Mouse (Mus musculus) cerebellum, postnatal 10 days (tissue): ENCODE measurements at regions not wholly inside any gene's neighbourhood (a gene's known extent, or its start where the extent isn't known, plus 50 kb on each side); places are given as distances from the start of the nearest gene placed in this dataset.

ENCODE experiments used
- DNase-seq, 2 experiments: peaks; one replicate each; pipeline ENCODE4 v3.0.0; 2021; ENCODE audit warnings: mixed read lengths in 2 of 2

GRCm38 (mm10) chr2:6263565-6263964, 50.7 kb upstream of the Echdc3 start:
- no peak for DNase-seq

GRCm38 (mm10) chr2:6264085-6264783, 51.4 kb upstream of the Echdc3 start:
- DNase-seq = no peak

GRCm38 (mm10) chr2:6265117-6265516, 52.3 kb upstream of the Echdc3 start:
- no peak for DNase-seq

- no peak for DNase-seq
These were observed 54.2 kb upstream of the Echdc3 start for GRCm38 (mm10) chr2:6267066-6267465.

DNA sequence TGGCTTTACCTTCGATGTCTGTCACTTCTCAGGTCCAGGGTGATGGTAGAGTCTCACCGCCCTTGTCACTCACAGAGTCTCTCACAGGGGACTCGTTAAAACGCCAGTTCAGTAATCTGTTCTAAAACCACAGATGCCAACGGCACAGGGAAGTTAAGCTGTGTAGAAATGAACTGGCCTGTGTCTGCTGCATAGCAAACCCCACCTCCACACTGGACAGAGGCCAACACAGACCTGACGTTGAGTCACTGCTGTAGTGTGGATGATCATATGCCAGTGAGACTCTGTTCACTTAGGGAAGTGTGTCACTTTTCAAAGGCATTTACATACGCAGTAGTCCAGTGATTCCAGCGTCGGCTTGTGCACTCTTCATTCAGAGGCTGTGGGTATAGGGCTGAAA, 54.7 kb upstream of the Echdc3 start:
- peak; percentile 82 to 84 for DNase-seq

DNA sequence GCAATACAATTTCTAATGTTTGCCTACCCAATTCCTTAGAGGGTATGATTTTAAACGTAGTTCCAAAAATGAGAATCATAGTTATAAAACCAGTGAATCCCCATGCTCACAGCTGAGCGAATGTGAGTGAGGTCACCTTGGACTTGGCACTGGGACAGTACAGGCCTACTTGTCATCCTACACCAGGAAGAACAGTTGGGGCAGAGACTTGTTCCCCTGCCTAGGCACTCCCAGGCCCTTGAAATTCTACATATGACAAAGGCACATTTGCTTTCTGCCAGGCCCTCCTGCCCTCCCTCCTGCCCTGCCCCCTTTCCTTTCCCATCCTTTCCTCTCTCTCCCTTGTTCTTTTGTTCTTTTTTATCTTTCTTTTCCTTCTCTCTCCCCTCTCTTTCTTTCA, 50.0 kb upstream of the Usp6nl start:
- no peak for DNase-seq
